Mouse (Mus musculus) left cerebral cortex, postnatal 36 days (tissue): ENCODE results near the gene Trappc2l. TPM values are rescaled to one million over a fixed set of nuclear protein-coding genes. Genes with fewer than 3 reads are reported as not detected.

ENCODE experiments used
- microRNA-seq: library from miRNA; unstranded; fragments of <30 nt; microRNA quantifications from one replicate; pipeline ENCODE4 v1.2.0, GENCODE M21; 2022
- total RNA-seq, 2 experiments: library from RNA; stranded (reverse); gene quantifications; 2 replicates each; pipeline ENCODE4 v1.2.3; 2021

The Trappc2l gene
- total RNA-seq, 2 experiments from 2014 or later, result 78.7 to 84.5 TPM

Small RNAs within 50 kb of the gene (microRNA-seq; reads per million reads assigned to microRNA genes)
- not detected for gene Mir6396

Other genes starting within 250 kb of the Trappc2l start
- 10 to 100 TPM; 38.8 to 49.9 TPM for gene Zc3h18, start 235.0 kb upstream of the Trappc2l start, total RNA-seq
- not detected for gene Il17c, start 189.6 kb upstream of the Trappc2l start, total RNA-seq
- gene Cyba, start 178.7 kb upstream of the Trappc2l start, total RNA-seq, result 1 to 10 TPM; 7.9 TPM
- gene Mvd, start 168.2 kb upstream of the Trappc2l start, total RNA-seq, result 10 to 100 TPM; 20.5 to 30.8 TPM
- under 1 TPM; 0.57 to 0.84 TPM for gene Snai3, start 150.9 kb upstream of the Trappc2l start, total RNA-seq
- 10 to 100 TPM; 32.2 to 38.9 TPM for gene Rnf166, start 135.6 kb upstream of the Trappc2l start, total RNA-seq
- 10 to 100 TPM; 19.7 to 29.1 TPM for gene Ctu2, start 135.5 kb upstream of the Trappc2l start, total RNA-seq
- 1 to 10 TPM; 6.5 to 7.6 TPM for gene Piezo1, start 60.3 kb upstream of the Trappc2l start, total RNA-seq
- 1 to 10 TPM; 1.8 to 3.5 TPM for gene Cdt1, start 43.6 kb upstream of the Trappc2l start, total RNA-seq
- gene Aprt, start 34.7 kb upstream of the Trappc2l start, total RNA-seq, result 10 to 100 TPM; 54.5 to 62.3 TPM
- 1 to 10 TPM; 8.8 to 9.2 TPM for gene Galns, start 177 bp upstream of the Trappc2l start, total RNA-seq
- not detected for gene Pabpn1l, start 11.1 kb downstream of the Trappc2l start, total RNA-seq
- 10 to 100 TPM; 26.2 to 37.5 TPM for gene Cbfa2t3, start 87.5 kb downstream of the Trappc2l start, total RNA-seq
- gene Acsf3, start 163.8 kb downstream of the Trappc2l start, total RNA-seq, result 10 to 100 TPM; 20.5 to 23.9 TPM
- under 1 TPM; 0.59 to 0.89 TPM for gene Cdh15, start 236.3 kb downstream of the Trappc2l start, total RNA-seq